Comparison of ENCODE assay signal across 26 mouse cellular contexts in genomic region chr9:22314066-22314465, GRCm38 (mm10). TPM values are rescaled to one million over a fixed set of nuclear protein-coding genes. Genes with fewer than 3 reads are reported as not detected.
A peak's percentile ranks its signal among the peaks of the same experiment; 100 is the strongest.
DNase-seq lines count a peak whose midpoint lies in the region; ATAC-seq and TF ChIP-seq lines count a peak whose summit lies in the region.
"Had no signal": no experiment of that assay in that cellular context is flagged by ENCODE, and none has a peak within 500 bp of the region (broad histone marks: within the 10 kb centered on the region; RNA-seq: fewer than 3 reads in every experiment).

No protein-coding gene starts in this region.

- TF ChIP-seq CTCF in kidney, adult 2 months (conservative IDR thresholded peaks at IDR 0.05; ENCODE audit: insufficient read depth, insufficient read length, low read depth, low read length) = no peak
- TF ChIP-seq CTCF in liver, adult 2 months (IDR thresholded peaks at IDR 0.05; ENCODE audit: low read depth, low read length) = no peak
- no peak for TF ChIP-seq CTCF in liver, postnatal 0 days (IDR thresholded peaks at IDR 0.05; ENCODE audit: low read depth)
- no peak for TF ChIP-seq CTCF in gastrocnemius, adult 2 months (IDR thresholded peaks at IDR 0.05)

- no peak for ATAC-seq in liver, postnatal 0 days
- ATAC-seq: forebrain, embryonic 14.5 days; intestine, postnatal 0 days had no signal

- H3K36me3 ChIP-seq in kidney, adult 2 months (ENCODE audit: control insufficient read depth, insufficient read depth, low read length) = no peaks in the 10 kb centered on the region
- H3K36me3 ChIP-seq in liver, adult 2 months (ENCODE audit: control insufficient read depth, insufficient read depth, low read length) = no peaks in the 10 kb centered on the region
- no peaks in the 10 kb centered on the region for H3K36me3 ChIP-seq in liver, postnatal 0 days (replicated peaks; ENCODE audit: insufficient read depth, low read length)
- H3K36me3 ChIP-seq: heart, embryonic 12.5 days; limb, embryonic 12.5 days had no signal

- H3K4me3 ChIP-seq in kidney, adult 2 months (ENCODE audit: insufficient read depth, low read depth, low read length) = no peak overlapping the region
- H3K4me3 ChIP-seq in liver, adult 2 months (ENCODE audit: insufficient read depth, low read depth, low read length) = no peak overlapping the region
- no peak overlapping the region for H3K4me3 ChIP-seq in liver, postnatal 0 days (ENCODE audit: low read depth, low read length)
- H3K4me3 ChIP-seq in gastrocnemius, adult 2 months = no peak overlapping the region
- H3K4me3 ChIP-seq: heart, adult 2 months; heart, embryonic 12.5 days; layer of hippocampus, adult 2 months; left cerebral cortex, adult 2 months; limb, embryonic 12.5 days had no signal

- H3K9ac ChIP-seq in liver, adult 2 months (ENCODE audit: low read depth, low read length) = no peak overlapping the region
- H3K9ac ChIP-seq in liver, postnatal 0 days (replicated peaks) = no peak overlapping the region
- H3K9ac ChIP-seq: heart, embryonic 12.5 days; hindbrain, embryonic 14.5 days; limb, embryonic 12.5 days had no signal

- H3K4me1 ChIP-seq in kidney, adult 2 months (ENCODE audit: control insufficient read depth, insufficient read depth, low read length) = peaks cover 11% of the 10 kb centered on the region; the same call in 1 of the 2 replicates
- H3K4me1 ChIP-seq in liver, adult 2 months (ENCODE audit: control insufficient read depth, insufficient read depth, low read length) = no peaks in the 10 kb centered on the region
- no peaks in the 10 kb centered on the region for H3K4me1 ChIP-seq in liver, postnatal 0 days (ENCODE audit: insufficient read depth)
- H3K4me1 ChIP-seq: heart, embryonic 12.5 days; limb, embryonic 12.5 days had no signal

- peaks cover 8% of the 10 kb centered on the region for H3K9me3 ChIP-seq in liver, postnatal 0 days (ENCODE audit: low read length)

- DNase-seq in kidney, adult 2 months = peak; percentile 87
- DNase-seq in kidney, adult 11 months = no peak
- peak; percentile 30 for DNase-seq in liver, adult 2 months (ENCODE audit: extremely low read depth, low read depth, low spot score)
- DNase-seq in liver, postnatal 0 days = no peak
- DNase-seq in adipocyte (ENCODE audit: low spot score) = peak; percentile 76
- peak; percentile 54 to 63 for DNase-seq in kidney, postnatal 36 days
- no peak for DNase-seq in right cerebral cortex, postnatal 25 days
- no peak for DNase-seq in gastrocnemius, adult 2 months
- DNase-seq: cerebellum, adult 11 months; cerebellum, adult 9-10 months; cerebellum, postnatal 36 days; gastrocnemius, postnatal 36 days; heart, adult 2 months; midbrain, embryonic 14.5 days; thymus, adult 18-20 months; thymus, postnatal 25 days had no signal

- WGBS in kidney, adult 2 months = 44% methylated on average over 3 of the region's 3 CpGs
- WGBS in liver, adult 2 months = 69% methylated on average over 3 of the region's 3 CpGs
- 69% methylated on average over 3 of the region's 3 CpGs for WGBS in liver, postnatal 0 days (ENCODE audit: insufficient replicate concordance)

- intact Hi-C loops in gastrocnemius, adult 2 months (cut with DNase I) = no loop called here

- H3K27ac ChIP-seq in kidney, adult 2 months (ENCODE audit: insufficient read depth, low read depth, low read length) = peak overlapping the region; percentile 37; the same call in 1 of the 2 replicates
- no peak overlapping the region for H3K27ac ChIP-seq in liver, adult 2 months (replicated peaks; ENCODE audit: insufficient read depth, low read depth, low read length)
- H3K27ac ChIP-seq in liver, postnatal 0 days (ENCODE audit: low read depth) = no peak overlapping the region
- no peak overlapping the region for H3K27ac ChIP-seq in gastrocnemius, adult 2 months
- H3K27ac ChIP-seq: heart, adult 2 months; hindbrain, embryonic 14.5 days; layer of hippocampus, adult 2 months; left cerebral cortex, adult 2 months; limb, embryonic 12.5 days; stomach, postnatal 0 days had no signal

- no peak for TF ChIP-seq EP300 in liver, postnatal 0 days (IDR thresholded peaks at IDR 0.05; ENCODE audit: low read depth)

- TF ChIP-seq POLR2A in kidney, adult 2 months (IDR thresholded peaks at IDR 0.05; ENCODE audit: low read depth, low read length) = no peak
- TF ChIP-seq POLR2A in liver, adult 2 months (IDR thresholded peaks at IDR 0.05; ENCODE audit: extremely low read depth, insufficient read depth, low read length) = no peak

- H3K27me3 ChIP-seq in kidney, adult 2 months (replicated peaks; ENCODE audit: control insufficient read depth, insufficient read depth, low read length) = no peaks in the 10 kb centered on the region
- H3K27me3 ChIP-seq in liver, adult 2 months (ENCODE audit: control insufficient read depth, insufficient read depth, low read length) = no peaks in the 10 kb centered on the region
- H3K27me3 ChIP-seq in liver, postnatal 0 days (ENCODE audit: insufficient read depth, low read length) = no peaks in the 10 kb centered on the region
- H3K27me3 ChIP-seq: heart, embryonic 12.5 days; limb, embryonic 12.5 days had no signal

- H3K79me2 ChIP-seq in liver, adult 2 months (ENCODE audit: control insufficient read depth, insufficient read depth, low read length) = no peaks in the 10 kb centered on the region

- no peak overlapping the region for H3K4me2 ChIP-seq in liver, postnatal 0 days (ENCODE audit: low read depth, low read length)
- H3K4me2 ChIP-seq: heart, embryonic 12.5 days; hindbrain, embryonic 14.5 days; limb, embryonic 12.5 days; liver, embryonic 11.5 days had no signal

RNA-seq across cellular contexts. Expression of gene Zfp810, which starts 6.6 kb away (rescaled TPM):
- polyA plus RNA-seq in kidney, adult 2 months (2012; rRNA removed) = 12.7 and 13.3 TPM in 2 replicates
- total RNA-seq in liver, adult 2 months (2014; rRNA removed) = 4.6 and 4.7 TPM in 2 replicates
- polyA plus RNA-seq in liver, adult 2 months (2012; rRNA removed) = 1.7 and 2.0 TPM in 2 replicates
- 4.8 and 4.9 TPM in 2 replicates for polyA plus RNA-seq in liver, postnatal 0 days (2015; fragmentation: Nextera tagmentation; extraction: Ambion mirVana)
- under 1 TPM; 0.54 to 0.98 TPM for total RNA-seq in gastrocnemius, adult 2 months (2021)

RNA-seq across cellular contexts. Expression of gene Zfp599, which starts 54.4 kb away (rescaled TPM):
- polyA plus RNA-seq in kidney, adult 2 months (2012; rRNA removed) = 0.07 and 0.09 TPM in 2 replicates
- total RNA-seq in liver, adult 2 months (2014; rRNA removed) = 0.09 and 0.13 TPM in 2 replicates
- not detected in 2 replicates for polyA plus RNA-seq in liver, adult 2 months (2012; rRNA removed)
- polyA plus RNA-seq in liver, postnatal 0 days (2015; fragmentation: Nextera tagmentation; extraction: Ambion mirVana) = 0.69 and 0.99 TPM in 2 replicates
- total RNA-seq in gastrocnemius, adult 2 months (2021) = not detected
- total RNA-seq: gastrocnemius, adult 18-20 months; gastrocnemius, postnatal 36 days had no signal

Comparison
In these comparisons a context has a peak if more than half of its experiments do, and no peak if none do; other contexts are left out.
1. DNase-seq: peak in kidney, adult 2 months (single experiment), liver, adult 2 months (single experiment), adipocyte (single experiment) and kidney, postnatal 36 days (2 of 2); none in kidney, adult 11 months (single experiment), liver, postnatal 0 days (single experiment), right cerebral cortex, postnatal 25 days (single experiment) and gastrocnemius, adult 2 months (single experiment).